Mouse (Mus musculus): ENCODE results near the gene Gm49318. TPM values are rescaled to one million over a fixed set of nuclear protein-coding genes. Genes with fewer than 3 reads are reported as not detected.

Gm49318 gene
- polyA plus RNA-seq, 1 experiment from 2014 or later: not detected

GRCm38 (mm10) chr9:22037826-22038225, 33.2 kb downstream of the Gm49318 start:
- no peak overlapping the region for H3K4me2 ChIP-seq (replicated peaks; ENCODE audit: low read depth, low read length)

GRCm38 (mm10) chr9:22035300-22036044, 35.6 kb downstream of the Gm49318 start:
- H3K4me2 ChIP-seq (replicated peaks; ENCODE audit: low read depth, low read length): no peak overlapping the region
- 52% methylated on average over 6 of the region's 6 CpGs for WGBS
- H3K4me1 ChIP-seq (ENCODE audit: control insufficient read depth, insufficient read depth, low read length): no peaks in the 10 kb centered on the region
- no peaks in the 10 kb centered on the region for H3K27me3 ChIP-seq (ENCODE audit: control insufficient read depth, insufficient read depth, low read length)
- no peak for ATAC-seq (ENCODE audit: insufficient number of reproducible peaks, insufficient read depth, low FRiP score, low read depth)
- no peaks in the 10 kb centered on the region for H3K36me3 ChIP-seq (ENCODE audit: control insufficient read depth, insufficient read depth, low read length)
- H3K4me3 ChIP-seq (ENCODE audit: low read depth, low read length): no peak overlapping the region
- no peaks in the 10 kb centered on the region for H3K9me3 ChIP-seq (ENCODE audit: control insufficient read depth, low read depth, low read length)
- no peak overlapping the region for H3K27ac ChIP-seq (ENCODE audit: low read length)
- H3K9ac ChIP-seq (replicated peaks; ENCODE audit: low read depth, low read length): no peak overlapping the region

More at GRCm38 (mm10) chr9:22037826-22038225, 33.2 kb downstream of the Gm49318 start:
- Histone ChIP-seq H3K36me3 (ENCODE audit: control insufficient read depth, insufficient read depth, low read length) (no peaks in the 10 kb centered on the region), H3K4me3 (ENCODE audit: low read depth, low read length) (no peak overlapping the region), H3K9ac (replicated peaks; ENCODE audit: low read depth, low read length) (no peak overlapping the region), H3K4me1 (ENCODE audit: control insufficient read depth, insufficient read depth, low read length) (no peaks in the 10 kb centered on the region), H3K9me3 (ENCODE audit: control insufficient read depth, low read depth, low read length) (no peaks in the 10 kb centered on the region), H3K27me3 (ENCODE audit: control insufficient read depth, insufficient read depth, low read length) (no peaks in the 10 kb centered on the region), H3K27ac (ENCODE audit: low read length) (no peak overlapping the region)
- 78% methylated on average over 10 of the region's 10 CpGs for WGBS
- ATAC-seq (ENCODE audit: insufficient number of reproducible peaks, insufficient read depth, low FRiP score, low read depth): no peak

GRCm38 (mm10) chr9:22030386-22030785, 40.7 kb downstream of the Gm49318 start:
- no peak for ATAC-seq (ENCODE audit: insufficient number of reproducible peaks, insufficient read depth, low FRiP score, low read depth)
- H3K36me3 ChIP-seq (ENCODE audit: control insufficient read depth, insufficient read depth, low read length): no peaks in the 10 kb centered on the region
- peaks cover 6% of the 10 kb centered on the region; the same call in 1 of the 2 replicates for H3K4me1 ChIP-seq (ENCODE audit: control insufficient read depth, insufficient read depth, low read length)
- H3K4me2 ChIP-seq (replicated peaks; ENCODE audit: low read depth, low read length): no peak overlapping the region
- H3K9me3 ChIP-seq (ENCODE audit: control insufficient read depth, low read depth, low read length): no peaks in the 10 kb centered on the region
- H3K27me3 ChIP-seq (ENCODE audit: control insufficient read depth, insufficient read depth, low read length): no peaks in the 10 kb centered on the region
- WGBS: 91% methylated on average over 9 of the region's 9 CpGs
- no peak overlapping the region for H3K4me3 ChIP-seq (ENCODE audit: low read depth, low read length)
- no peak overlapping the region for H3K9ac ChIP-seq (replicated peaks; ENCODE audit: low read depth, low read length)
- no peak overlapping the region for H3K27ac ChIP-seq (ENCODE audit: low read length)

GRCm38 (mm10) chr9:22028467-22028866, 42.6 kb downstream of the Gm49318 start:
- H3K4me2 ChIP-seq (replicated peaks; ENCODE audit: low read depth, low read length): no peak overlapping the region
- peaks cover 6% of the 10 kb centered on the region; the same call in 1 of the 2 replicates for H3K4me1 ChIP-seq (ENCODE audit: control insufficient read depth, insufficient read depth, low read length)
- no peak overlapping the region for H3K4me3 ChIP-seq (ENCODE audit: low read depth, low read length)
- ATAC-seq (ENCODE audit: insufficient number of reproducible peaks, insufficient read depth, low FRiP score, low read depth): no peak; the same call in 1 of the 2 replicates
- no peaks in the 10 kb centered on the region for H3K36me3 ChIP-seq (ENCODE audit: control insufficient read depth, insufficient read depth, low read length)
- H3K9me3 ChIP-seq (ENCODE audit: control insufficient read depth, low read depth, low read length): no peaks in the 10 kb centered on the region
- WGBS: 37% methylated on average over 7 of the region's 7 CpGs
- no peak overlapping the region for H3K27ac ChIP-seq (ENCODE audit: low read length)
- no peak overlapping the region for H3K9ac ChIP-seq (replicated peaks; ENCODE audit: low read depth, low read length)
- no peaks in the 10 kb centered on the region for H3K27me3 ChIP-seq (ENCODE audit: control insufficient read depth, insufficient read depth, low read length)

GRCm38 (mm10) chr9:22024592-22024991, 46.5 kb downstream of the Gm49318 start:
- 0 out of 2 replicates have a peak, but pooled peaks have one; percentile 18 for ATAC-seq (ENCODE audit: insufficient number of reproducible peaks, insufficient read depth, low FRiP score, low read depth)
- no peak overlapping the region for H3K27ac ChIP-seq (ENCODE audit: low read length)
- no peaks in the 10 kb centered on the region for H3K36me3 ChIP-seq (ENCODE audit: control insufficient read depth, insufficient read depth, low read length)
- no peaks in the 10 kb centered on the region for H3K27me3 ChIP-seq (ENCODE audit: control insufficient read depth, insufficient read depth, low read length)
- H3K4me1 ChIP-seq (ENCODE audit: control insufficient read depth, insufficient read depth, low read length): peaks cover 6% of the 10 kb centered on the region; the same call in 1 of the 2 replicates
- H3K4me2 ChIP-seq (replicated peaks; ENCODE audit: low read depth, low read length): no peak overlapping the region
- H3K9ac ChIP-seq (replicated peaks; ENCODE audit: low read depth, low read length): no peak overlapping the region
- no peaks in the 10 kb centered on the region for H3K9me3 ChIP-seq (ENCODE audit: control insufficient read depth, low read depth, low read length)
- no peak overlapping the region for H3K4me3 ChIP-seq (ENCODE audit: low read depth, low read length)
- 52% methylated on average over 8 of the region's 8 CpGs for WGBS

- 79% methylated on average over 7 of the region's 7 CpGs for WGBS
- H3K27me3 ChIP-seq (ENCODE audit: control insufficient read depth, insufficient read depth, low read length): no peaks in the 10 kb centered on the region
- H3K27ac ChIP-seq (ENCODE audit: low read length): no peak overlapping the region
- H3K4me3 ChIP-seq (ENCODE audit: low read depth, low read length): no peak overlapping the region
- peaks cover 18% of the 10 kb centered on the region for H3K36me3 ChIP-seq (ENCODE audit: control insufficient read depth, insufficient read depth, low read length)
- H3K4me2 ChIP-seq (replicated peaks; ENCODE audit: low read depth, low read length): no peak overlapping the region
- ATAC-seq (ENCODE audit: insufficient number of reproducible peaks, insufficient read depth, low FRiP score, low read depth): no peak
- H3K9ac ChIP-seq (replicated peaks; ENCODE audit: low read depth, low read length): no peak overlapping the region
- no peaks in the 10 kb centered on the region for H3K9me3 ChIP-seq (ENCODE audit: control insufficient read depth, low read depth, low read length)
- H3K4me1 ChIP-seq (ENCODE audit: control insufficient read depth, insufficient read depth, low read length): no peaks in the 10 kb centered on the region
These were observed 53.7 kb downstream of the Gm49318 start for GRCm38 (mm10) chr9:22017208-22017825.

GRCm38 (mm10) chr9:22016245-22016644, 54.8 kb downstream of the Gm49318 start:
- Histone ChIP-seq H3K9me3 (ENCODE audit: control insufficient read depth, low read depth, low read length) (no peaks in the 10 kb centered on the region), H3K36me3 (ENCODE audit: control insufficient read depth, insufficient read depth, low read length) (peaks cover 27% of the 10 kb centered on the region), H3K4me2 (replicated peaks; ENCODE audit: low read depth, low read length) (no peak overlapping the region), H3K4me3 (ENCODE audit: low read depth, low read length) (no peak overlapping the region), H3K27ac (ENCODE audit: low read length) (no peak overlapping the region), H3K9ac (replicated peaks; ENCODE audit: low read depth, low read length) (no peak overlapping the region), H3K4me1 (ENCODE audit: control insufficient read depth, insufficient read depth, low read length) (no peaks in the 10 kb centered on the region), H3K27me3 (ENCODE audit: control insufficient read depth, insufficient read depth, low read length) (no peaks in the 10 kb centered on the region)
- 61% methylated on average over 10 of the region's 10 CpGs for WGBS
- no peak for ATAC-seq (ENCODE audit: insufficient number of reproducible peaks, insufficient read depth, low FRiP score, low read depth)

GRCm38 (mm10) chr9:22012731-22013130, 58.3 kb downstream of the Gm49318 start:
- Histone ChIP-seq H3K36me3 (ENCODE audit: control insufficient read depth, insufficient read depth, low read length) (peaks cover 51% of the 10 kb centered on the region), H3K4me3 (ENCODE audit: low read depth, low read length) (no peak overlapping the region), H3K27me3 (ENCODE audit: control insufficient read depth, insufficient read depth, low read length) (no peaks in the 10 kb centered on the region), H3K4me1 (ENCODE audit: control insufficient read depth, insufficient read depth, low read length) (no peaks in the 10 kb centered on the region), H3K9me3 (ENCODE audit: control insufficient read depth, low read depth, low read length) (no peaks in the 10 kb centered on the region), H3K4me2 (replicated peaks; ENCODE audit: low read depth, low read length) (no peak overlapping the region), H3K9ac (replicated peaks; ENCODE audit: low read depth, low read length) (no peak overlapping the region), H3K27ac (ENCODE audit: low read length) (no peak overlapping the region)
- peak; percentile 8; the same call in 1 of the 2 replicates for ATAC-seq (ENCODE audit: insufficient number of reproducible peaks, insufficient read depth, low FRiP score, low read depth)
- WGBS: 90% methylated on average over 13 of the region's 13 CpGs

Data from stomach, embryonic 14.5 days (tissue).